Mouse (Mus musculus) gastrocnemius, postnatal 14 days (tissue): ENCODE results near the gene Gpr146. TPM values are rescaled to one million over a fixed set of nuclear protein-coding genes. Genes with fewer than 3 reads are reported as not detected.

Experiments used
- DNase-seq: peaks from one replicate; pipeline ENCODE4 v3.0.0; 2021; ENCODE audit warnings: mixed read lengths
- intact Hi-C: fragments of 180-260 bp; cut with DNase I; formaldehyde crosslinking; loops from one replicate; pipeline ENCODE4 v1.15.1; 2025; ENCODE audit warnings: low total_unique reads
- microRNA-seq, 2 experiments: library from miRNA; unstranded; fragments of <30 nt; microRNA quantifications; one replicate each; pipeline ENCODE4 v1.2.0; 2021
- total RNA-seq, 2 experiments: library from RNA; stranded (reverse); gene quantifications; 2 replicates each; pipeline ENCODE4 v1.2.3; 2021

Gene Gpr146
- total RNA-seq, 2 experiments from 2014 or later, result 17.2 to 26.0 TPM

- intact Hi-C loops, result no loop called here
- no peak for DNase-seq
Observed at GRCm38 (mm10) chr5:139442428-139442827, 64.9 kb downstream of the Gpr146 start.

GRCm38 (mm10) chr5:139442962-139443361 is 65.5 kb downstream of the Gpr146 start:
- no peak for DNase-seq
- intact Hi-C loops, result no loop called here

GRCm38 (mm10) chr5:139445258-139445657 is 67.8 kb downstream of the Gpr146 start:
- intact Hi-C loops, result no loop called here
- no peak for DNase-seq

Small RNA genes lying within 50 kb of the gene (microRNA-seq; reads per million reads assigned to microRNA genes)
- 172 to 212 reads per million in 2 experiments for gene Mir339

Other genes with a start within 250 kb of the Gpr146 start
- 1 to 10 TPM; 1.1 to 2.1 TPM for gene Prkar1b, start 227.7 kb upstream of the Gpr146 start, total RNA-seq
- gene Dnaaf5, start 227.5 kb upstream of the Gpr146 start, total RNA-seq, result 10 to 100 TPM in 1 of 2 experiments, 1 to 10 TPM in 1; 9.3 to 10.2 TPM
- gene Sun1, start 177.1 kb upstream of the Gpr146 start, total RNA-seq, result 10 to 100 TPM; 31.0 to 33.2 TPM
- gene Get4, start 125.4 kb upstream of the Gpr146 start, total RNA-seq, result 10 to 100 TPM; 36.2 to 39.8 TPM
- gene Adap1, start 52.1 kb upstream of the Gpr146 start, total RNA-seq, result 1 to 10 TPM in 1 of 2 experiments, under 1 TPM in 1; 0.78 to 2.0 TPM
- 10 to 100 TPM; 58.6 to 79.3 TPM for gene Cox19, start 26.3 kb upstream of the Gpr146 start, total RNA-seq
- not detected for gene Cyp2w1, start 25.1 kb upstream of the Gpr146 start, total RNA-seq
- under 1 TPM; 0.39 to 0.60 TPM for gene C130050O18Rik, start 27.6 kb downstream of the Gpr146 start, total RNA-seq
- 1 to 10 TPM; 2.2 to 2.4 TPM for gene Gper1, start 45.5 kb downstream of the Gpr146 start, total RNA-seq
- 1 to 10 TPM; 9.2 TPM for gene 3110082I17Rik, start 82.8 kb downstream of the Gpr146 start, total RNA-seq
- 10 to 100 TPM in 1 of 2 experiments, 1 to 10 TPM in 1; 8.6 to 10.2 TPM for gene Zfand2a, start 106.9 kb downstream of the Gpr146 start, total RNA-seq
- not detected for gene Uncx, start 165.8 kb downstream of the Gpr146 start, total RNA-seq